Mouse (Mus musculus): Measurements from ENCODE around the gene Ell2. TPM values are rescaled to one million over a fixed set of nuclear protein-coding genes. Genes with fewer than 3 reads are reported as not detected.

The Ell2 gene
- 2.4 and 2.8 TPM in 2 replicates for polyA plus RNA-seq (2015; fragmentation: Nextera tagmentation; extraction: Ambion mirVana)

GRCm38 (mm10) chr13:75706457-75706856, at the start of gene Ell2:
TSS of gene Ell2 (plus strand) at chr13:75706757.
- peak within 1 kb of the TSS; percentile 66 for H3K27ac ChIP-seq (replicated peaks)

GRCm38 (mm10) chr13:75685438-75685837, 21.1 kb upstream of the Ell2 start:
- H3K9me3 ChIP-seq = no peaks in the 10 kb centered on the region
- no peaks in the 10 kb centered on the region for H3K27me3 ChIP-seq
- no peaks in the 10 kb centered on the region for H3K4me1 ChIP-seq (replicated peaks)
- H3K4me2 ChIP-seq = no peak overlapping the region
- H3K27ac ChIP-seq (replicated peaks) = no peak overlapping the region
- H3K9ac ChIP-seq = no peak overlapping the region
- no peak overlapping the region for H3K4me3 ChIP-seq
- ATAC-seq (ENCODE audit: low read depth) = no peak
- no peaks in the 10 kb centered on the region for H3K36me3 ChIP-seq
- 29% methylated on average over 3 of the region's 3 CpGs for WGBS

More at GRCm38 (mm10) chr13:75706457-75706856, at the start of gene Ell2:
- WGBS = 96% methylated on average over 1 of the region's 1 CpGs
- Histone ChIP-seq H3K4me3 (peak within 1 kb of the TSS; percentile 65), H3K9ac (peak within 1 kb of the TSS; percentile 78), H3K9me3 (no peaks in the 10 kb centered on the region), H3K4me2 (peak within 1 kb of the TSS; percentile 71), H3K4me1 (replicated peaks) (peaks cover 17% of the 10 kb centered on the region), H3K27me3 (peaks cover 14% of the 10 kb centered on the region), H3K36me3 (no peaks in the 10 kb centered on the region)
- no peak for ATAC-seq (ENCODE audit: low read depth)

GRCm38 (mm10) chr13:75686995-75687394, 19.6 kb upstream of the Ell2 start:
- H3K4me1 ChIP-seq (replicated peaks) = no peaks in the 10 kb centered on the region
- H3K9me3 ChIP-seq = no peaks in the 10 kb centered on the region
- H3K4me2 ChIP-seq = no peak overlapping the region
- H3K27me3 ChIP-seq = no peaks in the 10 kb centered on the region
- no peak overlapping the region for H3K27ac ChIP-seq (replicated peaks)
- H3K9ac ChIP-seq = no peak overlapping the region
- no peak overlapping the region for H3K4me3 ChIP-seq
- H3K36me3 ChIP-seq = no peaks in the 10 kb centered on the region
- ATAC-seq (ENCODE audit: low read depth) = no peak
- 94% methylated on average over 4 of the region's 4 CpGs for WGBS

- no peak overlapping the region for H3K4me2 ChIP-seq
- no peak overlapping the region for H3K4me3 ChIP-seq
- no peaks in the 10 kb centered on the region for H3K4me1 ChIP-seq (replicated peaks)
- no peaks in the 10 kb centered on the region for H3K27me3 ChIP-seq
- no peak overlapping the region for H3K27ac ChIP-seq (replicated peaks)
- no peak overlapping the region for H3K9ac ChIP-seq
- no peaks in the 10 kb centered on the region for H3K36me3 ChIP-seq
- no peak for ATAC-seq (ENCODE audit: low read depth)
- H3K9me3 ChIP-seq = no peaks in the 10 kb centered on the region
Observed at GRCm38 (mm10) chr13:75691625-75692024, 14.9 kb upstream of the Ell2 start.

- H3K27me3 ChIP-seq = no peaks in the 10 kb centered on the region
- no peak overlapping the region for H3K9ac ChIP-seq
- no peaks in the 10 kb centered on the region for H3K36me3 ChIP-seq
- no peak overlapping the region for H3K4me2 ChIP-seq
- ATAC-seq (ENCODE audit: low read depth) = no peak
- no peak overlapping the region for H3K27ac ChIP-seq (replicated peaks)
- no peaks in the 10 kb centered on the region for H3K4me1 ChIP-seq (replicated peaks)
- no peaks in the 10 kb centered on the region for H3K9me3 ChIP-seq
- no peak overlapping the region for H3K4me3 ChIP-seq
Observed at GRCm38 (mm10) chr13:75693081-75693480, 13.5 kb upstream of the Ell2 start.

GRCm38 (mm10) chr13:75702814-75703213, 3.7 kb upstream of the Ell2 start:
- no peaks in the 10 kb centered on the region for H3K9me3 ChIP-seq
- H3K4me3 ChIP-seq = no peak overlapping the region
- H3K27me3 ChIP-seq = no peaks in the 10 kb centered on the region
- no peak overlapping the region for H3K4me2 ChIP-seq
- H3K36me3 ChIP-seq = no peaks in the 10 kb centered on the region
- 0 out of 2 replicates have a peak, but pooled peaks cover under 1% of the 10 kb centered on the region for H3K4me1 ChIP-seq (replicated peaks)
- H3K27ac ChIP-seq (replicated peaks) = no peak overlapping the region
- no peak for ATAC-seq (ENCODE audit: low read depth)
- WGBS = 38% methylated on average over 5 of the region's 5 CpGs
- no peak overlapping the region for H3K9ac ChIP-seq

GRCm38 (mm10) chr13:75706882-75707816, 592 bp downstream of the Ell2 start:
- no peaks in the 10 kb centered on the region for H3K36me3 ChIP-seq
- H3K4me2 ChIP-seq = peak overlapping the region; percentile 71
- H3K27ac ChIP-seq (replicated peaks) = peak overlapping the region; percentile 66
- H3K4me3 ChIP-seq = peak overlapping the region; percentile 65
- 6% methylated on average over 62 of the region's 64 CpGs for WGBS
- peak overlapping the region; percentile 78 for H3K9ac ChIP-seq
- peak; percentile 100 for ATAC-seq (ENCODE audit: low read depth)
- peaks cover 14% of the 10 kb centered on the region for H3K27me3 ChIP-seq
- peaks cover 17% of the 10 kb centered on the region for H3K4me1 ChIP-seq (replicated peaks)
- H3K9me3 ChIP-seq = no peaks in the 10 kb centered on the region

- Histone ChIP-seq H3K36me3 (no peaks in the 10 kb centered on the region), H3K9ac (peak overlapping the region; percentile 78), H3K4me1 (replicated peaks) (peaks cover 17% of the 10 kb centered on the region), H3K9me3 (no peaks in the 10 kb centered on the region), H3K4me2 (peak overlapping the region; percentile 71), H3K4me3 (peak overlapping the region; percentile 65), H3K27me3 (peaks cover 14% of the 10 kb centered on the region), H3K27ac (replicated peaks) (peak overlapping the region; percentile 66)
- WGBS = under 1% methylated on average over 68 of the region's 83 CpGs
- peak; percentile 76 for ATAC-seq (ENCODE audit: low read depth)
Observed at GRCm38 (mm10) chr13:75707821-75708636, 1.5 kb downstream of the Ell2 start.

GRCm38 (mm10) chr13:75708637-75709002, 2.1 kb downstream of the Ell2 start:
- H3K4me3 ChIP-seq = peak overlapping the region; percentile 65
- no peaks in the 10 kb centered on the region for H3K36me3 ChIP-seq
- peak overlapping the region; percentile 78 for H3K9ac ChIP-seq
- 5% methylated on average over 8 of the region's 8 CpGs for WGBS
- no peak for ATAC-seq (ENCODE audit: low read depth)
- peak overlapping the region; percentile 71 for H3K4me2 ChIP-seq
- H3K4me1 ChIP-seq (replicated peaks) = peaks cover 17% of the 10 kb centered on the region
- H3K27ac ChIP-seq (replicated peaks) = no peak overlapping the region
- no peaks in the 10 kb centered on the region for H3K9me3 ChIP-seq
- H3K27me3 ChIP-seq = peaks cover 14% of the 10 kb centered on the region

GRCm38 (mm10) chr13:75709026-75709778, 2.6 kb downstream of the Ell2 start:
- peaks cover 14% of the 10 kb centered on the region for H3K27me3 ChIP-seq
- H3K4me2 ChIP-seq = peak overlapping the region; percentile 71
- peaks cover 17% of the 10 kb centered on the region for H3K4me1 ChIP-seq (replicated peaks)
- 44% methylated on average over 4 of the region's 4 CpGs for WGBS
- no peak overlapping the region; the same call in 1 of the 2 replicates for H3K9ac ChIP-seq
- no peaks in the 10 kb centered on the region for H3K36me3 ChIP-seq
- ATAC-seq (ENCODE audit: low read depth) = no peak
- H3K4me3 ChIP-seq = peak overlapping the region; percentile 65
- no peaks in the 10 kb centered on the region for H3K9me3 ChIP-seq
- H3K27ac ChIP-seq (replicated peaks) = no peak overlapping the region

GRCm38 (mm10) chr13:75710152-75710551, 3.6 kb downstream of the Ell2 start:
- Histone ChIP-seq H3K4me3 (no peak overlapping the region), H3K4me2 (no peak overlapping the region), H3K36me3 (no peaks in the 10 kb centered on the region), H3K4me1 (replicated peaks) (peaks cover 17% of the 10 kb centered on the region), H3K9ac (no peak overlapping the region), H3K9me3 (no peaks in the 10 kb centered on the region), H3K27me3 (peaks cover 14% of the 10 kb centered on the region), H3K27ac (replicated peaks) (no peak overlapping the region)
- no peak for ATAC-seq (ENCODE audit: low read depth)
- WGBS = 61% methylated on average over 6 of the region's 6 CpGs

Data from neural tube, embryonic 13.5 days (tissue).